Mouse (Mus musculus): ENCODE results near the gene Ncl.

GRCm38 (mm10) chr1:86310536-86311310 is 48.5 kb downstream of the Ncl start:
- TF ChIP-seq POLR2A (IDR thresholded peaks at IDR 0.05; ENCODE audit: low read depth, low read length) (no peak), CTCF (IDR thresholded peaks at IDR 0.05; ENCODE audit: borderline replicate concordance, insufficient read depth, low read length) (no peak)
